Mouse (Mus musculus) spleen, adult 2 months (tissue): ENCODE measurements around the gene Sik1.

ENCODE experiments used
- CTCF ChIP-seq: fragments of 200-500 bp; IDR thresholded peaks from 2 replicates; pipeline ENCODE4 v1.5.1; 2011; ENCODE audit warnings: mild to moderate bottlenecking, inconsistent platforms; ENCODE audit not compliant: insufficient read depth, insufficient read length, insufficient replicate concordance; ENCODE audit errors: extremely low read depth
- POLR2A ChIP-seq: fragments of 200-500 bp; IDR thresholded peaks from 2 replicates; pipeline ENCODE4 v1.6.1; 2011; ENCODE audit warnings: low read depth, low read length, inconsistent platforms

DNA sequence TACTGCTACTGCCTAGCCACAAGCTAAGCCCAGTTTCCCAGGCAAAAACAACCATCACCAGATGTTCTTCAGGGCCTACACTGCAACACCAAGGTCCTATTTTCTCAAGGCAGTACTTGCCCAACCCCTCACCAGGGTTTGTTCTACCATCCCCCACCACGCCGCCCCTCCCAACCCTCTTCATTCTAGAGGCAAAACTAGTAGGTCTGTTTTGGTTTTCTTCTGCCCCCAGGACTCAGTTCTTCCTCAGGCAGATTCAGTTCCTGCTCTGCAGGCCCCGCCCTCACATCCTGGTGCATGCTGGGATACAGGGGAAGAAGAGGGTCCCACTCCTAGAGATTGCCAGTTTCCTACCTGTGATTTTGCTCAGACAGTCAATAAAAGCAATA is 14.2 kb downstream of the Sik1 start:
- TF ChIP-seq POLR2A (no peak; the same call in 1 of the 2 replicates), CTCF (no peak)
